Mouse (Mus musculus) forebrain, postnatal 0 days (tissue): ENCODE results near the gene Atg4c. TPM values are rescaled to one million over a fixed set of nuclear protein-coding genes. Genes with fewer than 3 reads are reported as not detected.

Source experiments
- ATAC-seq: fragments of 200-750 bp; cut with Nextera tagmentation; 2 replicates; pipeline ENCODE4 v1.8.0; 2017; ENCODE audit warnings: mild to moderate bottlenecking, moderate library complexity
- DNase-seq: peaks from one replicate; pipeline ENCODE4 v3.0.0-alpha.2; 2015
- H3K27ac ChIP-seq: fragments of 300-500 bp; sonication (generic); 2 replicates; pipeline ENCODE4 v1.5.1; 2014; ENCODE audit warnings: low read depth, mild to moderate bottlenecking, antibody characterized with exemption, low read length, moderate library complexity, mixed read lengths
- H3K27me3 ChIP-seq: fragments of 300-500 bp; sonication (generic); 2 replicates; pipeline ENCODE4 v1.6.1; 2014; ENCODE audit warnings: mild to moderate bottlenecking, low read length, mixed read lengths; ENCODE audit not compliant: insufficient read depth
- H3K36me3 ChIP-seq: fragments of 300-500 bp; sonication (generic); 2 replicates; pipeline ENCODE4 v1.6.1; 2014; ENCODE audit warnings: mild to moderate bottlenecking, moderate library complexity; ENCODE audit not compliant: insufficient read depth
- H3K4me1 ChIP-seq: fragments of 300-500 bp; sonication (generic); 2 replicates; pipeline ENCODE4 v1.6.1; 2014; ENCODE audit warnings: antibody characterized with exemption; ENCODE audit not compliant: insufficient read depth
- H3K4me2 ChIP-seq: fragments of 300-500 bp; sonication (generic); 2 replicates; pipeline ENCODE4 v1.6.1; 2014; ENCODE audit warnings: low read depth, mild to moderate bottlenecking, moderate library complexity
- H3K4me3 ChIP-seq: fragments of 300-500 bp; sonication (generic); 2 replicates; pipeline ENCODE4 v1.5.1; 2014; ENCODE audit warnings: low read depth, low read length, mixed read lengths
- H3K9ac ChIP-seq: fragments of 300-500 bp; sonication (generic); 2 replicates; pipeline ENCODE4 v1.6.1; 2014; ENCODE audit warnings: mild to moderate bottlenecking
- H3K9me3 ChIP-seq: fragments of 300-500 bp; sonication (generic); 2 replicates; pipeline ENCODE4 v1.6.1; 2016; ENCODE audit warnings: low read length
- CTCF ChIP-seq: sonication (generic); IDR thresholded peaks from 2 replicates; pipeline ENCODE4 v1.5.1; 2016; ENCODE audit warnings: antibody characterized with exemption, control low read depth, low read depth
- WGBS: fragments of 180-500 bp; shearing (Covaris S2); extraction: QIAGEN DNeasy Blood & Tissue Kit; methylation state at CpG from one replicate; pipeline ENCODE4 v1.1.7; 2014; 5-methylcytosine and 5-hydroxymethylcytosine counted together
- polyA plus RNA-seq: library from polyadenylated mRNA; unstranded; fragments of >200 nt; fragmentation: Nextera tagmentation; extraction: Ambion mirVana; gene quantifications from 2 replicates; pipeline ENCODE4 v1.2.1, GENCODE M21; 2015
- total RNA-seq: library from RNA; depleted of rRNA; stranded (reverse); fragments of >200 nt; gene quantifications from 2 replicates; pipeline ENCODE4 v1.2.3, GENCODE M21; 2014

Gene Atg4c
- total and polyA plus RNA-seq, 2 experiments from 2014 or later: 9.7 to 14.4 TPM

GRCm38 (mm10) chr4:99263191-99263590 is 69.5 kb downstream of the Atg4c start:
- no peaks in the 10 kb centered on the region for H3K4me1 ChIP-seq
- DNase-seq: no peak
- WGBS: 89% methylated on average over 2 of the region's 2 CpGs
- H3K9ac ChIP-seq: no peak overlapping the region
- no peaks in the 10 kb centered on the region for H3K9me3 ChIP-seq
- no peak for ATAC-seq
- H3K27me3 ChIP-seq: no peaks in the 10 kb centered on the region
- no peak overlapping the region for H3K4me3 ChIP-seq
- no peak for TF ChIP-seq CTCF
- no peaks in the 10 kb centered on the region for H3K36me3 ChIP-seq
- no peak overlapping the region for H3K4me2 ChIP-seq
- H3K27ac ChIP-seq: no peak overlapping the region

- no peak for TF ChIP-seq CTCF
- no peak overlapping the region for H3K9ac ChIP-seq
- H3K4me3 ChIP-seq: no peak overlapping the region
- H3K4me1 ChIP-seq: no peaks in the 10 kb centered on the region
- no peaks in the 10 kb centered on the region for H3K36me3 ChIP-seq
- H3K4me2 ChIP-seq: no peak overlapping the region
- 62% methylated on average over 11 of the region's 11 CpGs for WGBS
- H3K9me3 ChIP-seq: no peaks in the 10 kb centered on the region
- H3K27ac ChIP-seq: no peak overlapping the region
- no peaks in the 10 kb centered on the region for H3K27me3 ChIP-seq
- ATAC-seq (no peak), DNase-seq (no peak)
Measured at GRCm38 (mm10) chr4:99263663-99264062, 69.9 kb downstream of the Atg4c start.

- no peak overlapping the region for H3K4me3 ChIP-seq
- WGBS: 62% methylated on average over 10 of the region's 10 CpGs
- no peak overlapping the region for H3K27ac ChIP-seq
- H3K9me3 ChIP-seq: no peaks in the 10 kb centered on the region
- H3K4me2 ChIP-seq: no peak overlapping the region
- peaks cover 6% of the 10 kb centered on the region for H3K36me3 ChIP-seq
- DNase-seq: no peak
- no peaks in the 10 kb centered on the region for H3K27me3 ChIP-seq
- TF ChIP-seq CTCF: no peak
- no peaks in the 10 kb centered on the region for H3K4me1 ChIP-seq
- no peak overlapping the region for H3K9ac ChIP-seq
- no peak for ATAC-seq
Measured at GRCm38 (mm10) chr4:99266843-99267445, 73.2 kb downstream of the Atg4c start.

GRCm38 (mm10) chr4:99272860-99273259 is 79.1 kb downstream of the Atg4c start:
- H3K36me3 ChIP-seq: peaks cover 6% of the 10 kb centered on the region
- H3K4me1 ChIP-seq: peaks cover 7% of the 10 kb centered on the region; the same call in 1 of the 2 replicates
- H3K27ac ChIP-seq: no peak overlapping the region
- TF ChIP-seq CTCF: no peak
- H3K27me3 ChIP-seq: no peaks in the 10 kb centered on the region
- no peaks in the 10 kb centered on the region for H3K9me3 ChIP-seq
- H3K4me3 ChIP-seq: no peak overlapping the region
- peak overlapping the region; percentile 25; the same call in 1 of the 2 replicates for H3K9ac ChIP-seq
- peak; percentile 53; the same call in 1 of the 2 replicates for ATAC-seq
- peak overlapping the region; percentile 26 for H3K4me2 ChIP-seq
- 7% methylated on average over 9 of the region's 9 CpGs for WGBS
- DNase-seq: peak; percentile 35

- Histone ChIP-seq H3K9ac (no peak overlapping the region), H3K4me1 (peaks cover 7% of the 10 kb centered on the region; the same call in 1 of the 2 replicates), H3K27ac (no peak overlapping the region), H3K9me3 (no peaks in the 10 kb centered on the region), H3K4me3 (no peak overlapping the region), H3K4me2 (no peak overlapping the region), H3K27me3 (no peaks in the 10 kb centered on the region), H3K36me3 (peaks cover 6% of the 10 kb centered on the region)
- no peak for ATAC-seq
- DNase-seq: no peak
- WGBS: 35% methylated on average over 3 of the region's 3 CpGs
- no peak for TF ChIP-seq CTCF
Measured at GRCm38 (mm10) chr4:99273466-99273865, 79.7 kb downstream of the Atg4c start.

GRCm38 (mm10) chr4:99273979-99274378 is 80.2 kb downstream of the Atg4c start:
- Histone ChIP-seq H3K4me3 (no peak overlapping the region), H3K4me2 (no peak overlapping the region), H3K9ac (no peak overlapping the region), H3K9me3 (no peaks in the 10 kb centered on the region), H3K27ac (no peak overlapping the region), H3K36me3 (peaks cover 6% of the 10 kb centered on the region), H3K27me3 (no peaks in the 10 kb centered on the region), H3K4me1 (peaks cover 7% of the 10 kb centered on the region; the same call in 1 of the 2 replicates)
- no peak for TF ChIP-seq CTCF
- 15% methylated on average over 7 of the region's 7 CpGs for WGBS
- DNase-seq (no peak), ATAC-seq (peak; percentile 69)

- Histone ChIP-seq H3K27ac (no peak overlapping the region), H3K4me1 (no peaks in the 10 kb centered on the region), H3K4me3 (no peak overlapping the region), H3K36me3 (0 out of 2 replicates have a peak, but pooled peaks cover 7% of the 10 kb centered on the region), H3K9me3 (no peaks in the 10 kb centered on the region), H3K4me2 (no peak overlapping the region), H3K9ac (no peak overlapping the region), H3K27me3 (no peaks in the 10 kb centered on the region)
- TF ChIP-seq CTCF: no peak
- DNase-seq (no peak), ATAC-seq (no peak)
- 93% methylated on average over 7 of the region's 7 CpGs for WGBS
Measured at GRCm38 (mm10) chr4:99278876-99279275, 85.1 kb downstream of the Atg4c start.
